Mouse (Mus musculus) right cerebral cortex, postnatal 25 days (tissue): ENCODE results near the gene Tmem54.

ENCODE experiments used
- DNase-seq: peaks from one replicate; pipeline ENCODE4 v3.0.0; 2022

Gene Tmem54

GRCm38 (mm10) chr4:129130755-129131303 lies 25.5 kb downstream of the Tmem54 start:
- no peak for DNase-seq

GRCm38 (mm10) chr4:129134799-129135585 lies 29.6 kb downstream of the Tmem54 start:
- DNase-seq = no peak

- DNase-seq = no peak
Observed at GRCm38 (mm10) chr4:129135637-129136036, 30.3 kb downstream of the Tmem54 start.

DNA sequence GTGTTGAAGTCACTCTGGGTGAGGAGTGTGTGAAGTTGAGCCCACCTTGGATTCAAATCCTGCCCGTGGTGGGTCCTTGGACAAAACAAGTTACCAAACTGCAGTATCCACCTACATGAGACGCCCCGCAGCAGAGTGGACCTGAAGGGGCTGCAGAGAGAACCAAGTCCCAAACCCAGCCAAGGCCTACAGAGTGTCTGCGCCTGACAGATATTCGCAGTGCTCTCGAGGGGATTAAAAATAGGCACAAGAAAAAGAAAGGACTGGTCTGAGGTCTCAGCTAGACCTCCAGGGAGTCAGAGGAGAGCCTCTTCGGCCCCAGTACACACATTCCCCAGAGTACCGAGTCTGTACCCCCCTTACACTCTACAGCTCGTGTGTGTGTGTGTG lies 30.8 kb downstream of the Tmem54 start:
- no peak for DNase-seq

GRCm38 (mm10) chr4:129136579-129137391 lies 31.4 kb downstream of the Tmem54 start, which contains the start of gene Fndc5:
Fndc5 (plus strand) TSS chr4:129136999.
- no peak for DNase-seq

- no peak for DNase-seq
Observed at GRCm38 (mm10) chr4:129137392-129138321, 32.3 kb downstream of the Tmem54 start.

GRCm38 (mm10) chr4:129139642-129140041 lies 34.3 kb downstream of the Tmem54 start:
- no peak for DNase-seq

DNA sequence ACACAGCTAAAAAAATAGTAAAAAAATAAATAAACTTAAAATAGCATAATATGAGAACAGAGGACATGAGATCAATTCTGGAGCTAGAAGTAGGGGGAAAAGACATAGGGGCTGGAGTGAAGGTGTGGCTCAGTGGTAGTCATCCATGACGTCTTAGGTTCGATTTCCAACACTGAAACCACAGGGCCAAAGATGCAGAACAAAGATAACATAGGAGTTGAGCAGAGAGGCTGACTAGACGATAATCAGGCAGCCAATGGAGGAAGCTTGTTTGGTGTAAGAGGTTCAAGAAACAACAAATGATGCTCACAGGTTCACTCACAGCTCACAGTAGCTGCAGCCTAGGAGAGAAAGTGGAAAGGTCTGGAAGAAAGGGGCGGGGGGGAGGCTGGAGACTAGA lies 35.5 kb downstream of the Tmem54 start:
- DNase-seq = no peak

- DNase-seq = no peak
Observed at GRCm38 (mm10) chr4:129141560-129142438, 36.5 kb downstream of the Tmem54 start.

GRCm38 (mm10) chr4:129142439-129143045 lies 37.2 kb downstream of the Tmem54 start:
- DNase-seq = no peak

- DNase-seq = no peak
Observed at GRCm38 (mm10) chr4:129143509-129143908, 38.2 kb downstream of the Tmem54 start.

- DNase-seq = peak; percentile 88
Observed at GRCm38 (mm10) chr4:129144401-129145367, 39.3 kb downstream of the Tmem54 start.

GRCm38 (mm10) chr4:129145411-129145810 lies 40.1 kb downstream of the Tmem54 start:
- DNase-seq = no peak

DNA sequence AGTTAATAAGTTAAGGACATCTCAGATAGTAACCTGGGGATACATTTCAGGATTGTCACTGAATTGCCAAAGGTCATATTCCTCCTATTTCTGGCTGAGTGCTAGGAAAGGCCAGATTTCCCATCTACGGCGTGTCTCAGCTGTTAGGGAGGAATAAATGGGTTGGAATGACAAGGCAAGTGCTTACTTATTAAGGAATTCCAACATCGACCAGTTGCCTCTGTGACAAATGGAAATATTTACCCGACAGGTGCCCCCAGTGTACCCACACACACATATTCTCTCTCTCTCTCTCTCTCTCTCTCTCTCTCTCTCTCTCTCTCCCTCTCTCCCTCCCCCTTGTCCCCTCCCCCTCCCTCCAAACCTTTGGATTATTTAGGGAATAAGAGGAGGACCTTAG lies 40.6 kb downstream of the Tmem54 start:
- no peak for DNase-seq

- DNase-seq = no peak
Observed at GRCm38 (mm10) chr4:129146392-129146791, 41.0 kb downstream of the Tmem54 start.

- no peak for DNase-seq
Observed at GRCm38 (mm10) chr4:129147552-129148103, 42.3 kb downstream of the Tmem54 start.

DNA sequence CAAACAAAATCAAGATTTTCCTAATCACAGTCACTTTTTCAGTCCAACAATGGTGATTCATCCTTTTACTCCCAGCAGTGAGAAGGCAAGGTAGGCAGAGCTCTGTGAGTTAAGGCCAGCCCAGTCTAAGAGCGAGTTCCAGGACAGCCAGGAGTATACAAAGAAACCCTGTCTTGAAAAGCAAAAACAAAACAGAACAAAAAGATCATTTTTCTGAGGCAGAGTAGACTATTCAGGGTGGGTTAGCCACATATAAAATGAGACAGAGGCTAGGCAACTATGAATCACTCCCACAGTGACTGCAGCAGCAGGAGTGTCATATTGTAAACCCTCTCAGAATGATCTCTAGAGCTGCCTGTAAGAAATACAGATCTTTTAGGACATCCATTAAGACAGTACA lies 44.0 kb downstream of the Tmem54 start:
- no peak for DNase-seq

- no peak for DNase-seq
Observed at GRCm38 (mm10) chr4:129151276-129151811, 46.0 kb downstream of the Tmem54 start.

DNA sequence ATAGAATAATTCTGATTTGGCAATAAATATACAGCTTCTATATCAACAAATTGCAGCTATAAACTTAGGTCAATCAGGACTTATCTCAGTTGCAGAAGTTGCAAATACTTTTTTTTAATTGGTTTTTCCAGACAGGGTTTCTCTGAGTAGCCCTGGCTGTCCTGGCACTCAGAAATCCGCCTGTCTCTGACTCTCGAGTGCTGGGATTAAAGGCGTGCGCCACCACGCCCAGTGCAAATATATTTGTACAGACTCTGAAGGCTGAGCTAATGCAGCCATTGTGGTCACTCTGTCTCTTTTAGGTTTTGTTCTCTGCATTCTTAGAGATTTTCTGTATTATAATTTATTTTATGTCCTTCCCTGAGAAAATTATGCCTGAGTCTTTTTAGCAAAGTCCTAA lies 52.2 kb downstream of the Tmem54 start:
- DNase-seq = no peak
